Mouse (Mus musculus): ENCODE data around the gene Lrrfip1. TPM values are rescaled to one million over a fixed set of nuclear protein-coding genes. Genes with fewer than 3 reads are reported as not detected.

The Lrrfip1 gene
- polyA plus RNA-seq, 1 experiment, result 0.63 TPM

DNA sequence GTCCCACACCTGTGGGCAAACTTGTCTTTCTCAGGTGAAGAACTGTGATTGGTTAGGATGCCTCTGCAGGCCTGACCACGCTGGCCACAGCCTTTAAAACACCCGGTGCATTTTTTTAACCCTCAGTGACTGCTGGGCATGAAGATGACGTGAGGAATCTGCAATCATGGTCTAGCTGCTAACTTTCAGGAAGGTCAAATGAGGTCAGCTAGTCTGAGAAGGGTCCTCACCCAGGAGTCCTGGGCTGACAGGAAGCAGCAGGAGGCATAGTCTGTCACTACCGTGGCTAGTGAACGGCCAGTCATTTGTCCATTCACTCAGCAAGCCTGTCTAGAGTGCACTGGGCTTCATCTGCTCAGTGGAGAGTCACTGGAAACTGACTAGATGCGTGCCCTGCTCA is 93.9 kb downstream of the Lrrfip1 start:
- H3K4me1 ChIP-seq (ENCODE audit: control insufficient read depth, insufficient read depth, low read length), result no peaks in the 10 kb centered on the region
- H3K4me3 ChIP-seq (ENCODE audit: control insufficient read depth, low read depth, low read length), result no peak overlapping the region
- H3K27ac ChIP-seq (ENCODE audit: control insufficient read depth, insufficient read depth, low read depth, low read length), result no peak overlapping the region
- no peaks in the 10 kb centered on the region for H3K36me3 ChIP-seq (ENCODE audit: control insufficient read depth, insufficient read depth, low read length)
- TF ChIP-seq CTCF (IDR thresholded peaks at IDR 0.05; ENCODE audit: control insufficient read depth, insufficient read depth, insufficient replicate concordance, low read depth, low read length) (no peak), POLR2A (IDR thresholded peaks at IDR 0.05; ENCODE audit: control insufficient read depth, low read depth, low read length) (no peak)
- H3K27me3 ChIP-seq (ENCODE audit: control insufficient read depth, insufficient read depth, low read length), result no peaks in the 10 kb centered on the region

DNA sequence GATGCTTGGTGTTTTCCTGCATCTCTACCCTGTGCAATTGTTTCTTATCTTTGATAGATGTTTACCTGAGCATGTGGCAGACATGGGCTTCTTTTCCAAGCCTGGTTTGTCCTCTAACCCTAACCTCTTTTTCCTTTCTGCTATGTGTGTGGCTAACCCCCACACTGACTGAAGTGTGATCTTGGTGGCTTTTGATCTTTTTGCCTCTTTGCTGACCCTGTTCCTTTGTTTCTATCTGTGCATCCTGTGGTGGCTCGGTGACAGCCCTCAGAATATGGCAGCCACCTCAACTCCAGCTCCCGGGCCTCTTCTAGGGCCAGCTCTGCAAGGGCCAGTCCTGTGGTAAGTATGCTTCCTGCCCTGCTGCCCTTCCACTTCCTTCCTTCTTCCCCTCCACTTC is 94.8 kb downstream of the Lrrfip1 start:
- TF ChIP-seq POLR2A (IDR thresholded peaks at IDR 0.05; ENCODE audit: control insufficient read depth, low read depth, low read length), result no peak
- no peak for TF ChIP-seq CTCF (IDR thresholded peaks at IDR 0.05; ENCODE audit: control insufficient read depth, insufficient read depth, insufficient replicate concordance, low read depth, low read length)
- Histone ChIP-seq H3K36me3 (ENCODE audit: control insufficient read depth, insufficient read depth, low read length) (no peaks in the 10 kb centered on the region), H3K27ac (ENCODE audit: control insufficient read depth, insufficient read depth, low read depth, low read length) (no peak overlapping the region), H3K4me3 (ENCODE audit: control insufficient read depth, low read depth, low read length) (no peak overlapping the region), H3K27me3 (ENCODE audit: control insufficient read depth, insufficient read depth, low read length) (no peaks in the 10 kb centered on the region), H3K4me1 (ENCODE audit: control insufficient read depth, insufficient read depth, low read length) (no peaks in the 10 kb centered on the region)

DNA sequence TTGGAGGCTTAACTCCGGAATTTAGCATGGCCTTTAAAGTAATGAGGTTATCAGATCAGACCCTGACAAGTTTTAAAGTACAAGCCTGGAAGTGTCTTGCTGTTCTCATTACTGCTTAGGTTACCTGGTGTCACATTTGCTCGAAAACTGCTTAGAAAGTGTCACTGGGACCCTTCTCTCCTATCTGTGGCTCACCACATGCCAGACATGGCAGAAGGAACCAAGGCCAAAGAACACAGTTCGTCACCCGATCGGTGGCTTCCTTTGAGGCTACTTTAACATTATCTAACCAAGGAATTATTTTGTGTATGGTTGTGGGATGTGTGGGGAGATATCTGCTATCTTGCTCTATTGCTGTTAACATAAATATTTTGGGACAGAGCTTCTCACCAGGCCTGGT is 95.5 kb downstream of the Lrrfip1 start:
- Histone ChIP-seq H3K27me3 (ENCODE audit: control insufficient read depth, insufficient read depth, low read length) (no peaks in the 10 kb centered on the region), H3K4me1 (ENCODE audit: control insufficient read depth, insufficient read depth, low read length) (no peaks in the 10 kb centered on the region), H3K27ac (ENCODE audit: control insufficient read depth, insufficient read depth, low read depth, low read length) (no peak overlapping the region), H3K4me3 (ENCODE audit: control insufficient read depth, low read depth, low read length) (no peak overlapping the region), H3K36me3 (ENCODE audit: control insufficient read depth, insufficient read depth, low read length) (no peaks in the 10 kb centered on the region)
- no peak for TF ChIP-seq CTCF (IDR thresholded peaks at IDR 0.05; ENCODE audit: control insufficient read depth, insufficient read depth, insufficient replicate concordance, low read depth, low read length)
- no peak for TF ChIP-seq POLR2A (IDR thresholded peaks at IDR 0.05; ENCODE audit: control insufficient read depth, low read depth, low read length)

- Histone ChIP-seq H3K27me3 (ENCODE audit: control insufficient read depth, insufficient read depth, low read length) (no peaks in the 10 kb centered on the region), H3K4me1 (ENCODE audit: control insufficient read depth, insufficient read depth, low read length) (no peaks in the 10 kb centered on the region)
These were observed 96.7 kb downstream of the Lrrfip1 start for GRCm38 (mm10) chr1:91095258-91095657.

DNA sequence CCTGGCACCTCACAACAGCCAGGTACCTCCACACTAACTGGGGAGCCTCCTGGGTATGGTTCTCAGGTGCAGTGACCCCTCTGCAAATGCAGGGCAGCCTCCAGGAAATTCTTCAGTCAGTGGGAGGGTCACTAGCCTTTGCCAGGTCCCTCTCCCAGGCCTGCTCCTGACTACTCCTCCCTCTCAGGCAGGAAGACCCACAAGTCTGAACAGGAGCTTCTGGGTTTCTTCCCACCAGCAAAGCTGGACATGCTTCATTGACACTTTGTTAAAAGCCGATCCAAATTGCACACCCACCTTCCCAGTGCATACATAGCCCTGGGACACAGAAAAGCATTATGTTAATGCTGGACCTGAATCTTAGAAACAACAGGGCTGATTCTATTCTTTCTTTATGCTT is 97.3 kb downstream of the Lrrfip1 start:
- Histone ChIP-seq H3K4me1 (ENCODE audit: control insufficient read depth, insufficient read depth, low read length) (no peaks in the 10 kb centered on the region), H3K27me3 (ENCODE audit: control insufficient read depth, insufficient read depth, low read length) (no peaks in the 10 kb centered on the region), H3K27ac (ENCODE audit: control insufficient read depth, insufficient read depth, low read depth, low read length) (no peak overlapping the region), H3K36me3 (ENCODE audit: control insufficient read depth, insufficient read depth, low read length) (no peaks in the 10 kb centered on the region), H3K4me3 (ENCODE audit: control insufficient read depth, low read depth, low read length) (no peak overlapping the region)
- no peak for TF ChIP-seq CTCF (IDR thresholded peaks at IDR 0.05; ENCODE audit: control insufficient read depth, insufficient read depth, insufficient replicate concordance, low read depth, low read length)
- TF ChIP-seq POLR2A (IDR thresholded peaks at IDR 0.05; ENCODE audit: control insufficient read depth, low read depth, low read length), result no peak

More at GRCm38 (mm10) chr1:91095258-91095657, 96.7 kb downstream of the Lrrfip1 start:
- TF ChIP-seq POLR2A (IDR thresholded peaks at IDR 0.05; ENCODE audit: control insufficient read depth, low read depth, low read length) (no peak), CTCF (IDR thresholded peaks at IDR 0.05; ENCODE audit: control insufficient read depth, insufficient read depth, insufficient replicate concordance, low read depth, low read length) (no peak)
- Histone ChIP-seq H3K4me3 (ENCODE audit: control insufficient read depth, low read depth, low read length) (no peak overlapping the region), H3K36me3 (ENCODE audit: control insufficient read depth, insufficient read depth, low read length) (no peaks in the 10 kb centered on the region), H3K27ac (ENCODE audit: control insufficient read depth, insufficient read depth, low read depth, low read length) (no peak overlapping the region)

GRCm38 (mm10) chr1:91096490-91096889 is 98.0 kb downstream of the Lrrfip1 start:
- Histone ChIP-seq H3K27me3 (ENCODE audit: control insufficient read depth, insufficient read depth, low read length) (no peaks in the 10 kb centered on the region), H3K27ac (ENCODE audit: control insufficient read depth, insufficient read depth, low read depth, low read length) (no peak overlapping the region), H3K4me3 (ENCODE audit: control insufficient read depth, low read depth, low read length) (peak overlapping the region; percentile 30; the same call in 1 of the 2 replicates), H3K36me3 (ENCODE audit: control insufficient read depth, insufficient read depth, low read length) (no peaks in the 10 kb centered on the region), H3K4me1 (ENCODE audit: control insufficient read depth, insufficient read depth, low read length) (no peaks in the 10 kb centered on the region)
- TF ChIP-seq POLR2A (IDR thresholded peaks at IDR 0.05; ENCODE audit: control insufficient read depth, low read depth, low read length) (no peak), CTCF (IDR thresholded peaks at IDR 0.05; ENCODE audit: control insufficient read depth, insufficient read depth, insufficient replicate concordance, low read depth, low read length) (no peak)

DNA sequence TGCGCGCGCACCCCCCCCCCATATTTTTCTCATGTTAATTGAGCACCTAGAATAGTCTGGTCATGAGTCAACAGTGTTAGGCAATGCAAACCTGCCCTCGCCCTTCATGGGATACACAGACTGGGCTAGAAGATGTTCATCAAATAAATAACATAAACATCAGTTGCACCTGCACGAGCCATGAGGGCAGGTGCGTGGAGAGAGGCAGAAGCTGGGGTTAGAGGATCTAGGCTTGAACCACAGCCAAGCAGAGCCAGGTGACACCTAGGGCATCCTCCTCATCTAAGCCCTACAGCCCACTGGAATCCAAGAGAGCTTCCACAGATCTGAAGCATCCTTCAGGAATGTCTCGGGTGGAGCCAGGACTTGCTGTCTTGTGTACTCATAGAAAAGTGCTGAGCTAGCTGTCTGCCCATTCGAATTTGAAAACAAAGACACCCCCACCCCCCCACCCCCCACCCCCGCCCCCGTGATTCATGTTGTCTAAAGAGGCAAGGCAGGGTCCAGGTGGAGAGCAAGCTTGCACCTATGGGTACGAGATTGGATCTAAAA is 98.8 kb downstream of the Lrrfip1 start:
- TF ChIP-seq CTCF (IDR thresholded peaks at IDR 0.05; ENCODE audit: control insufficient read depth, insufficient read depth, insufficient replicate concordance, low read depth, low read length), result no peak
- TF ChIP-seq POLR2A (IDR thresholded peaks at IDR 0.05; ENCODE audit: control insufficient read depth, low read depth, low read length), result no peak
- no peaks in the 10 kb centered on the region for H3K4me1 ChIP-seq (ENCODE audit: control insufficient read depth, insufficient read depth, low read length)
- H3K36me3 ChIP-seq (ENCODE audit: control insufficient read depth, insufficient read depth, low read length), result no peaks in the 10 kb centered on the region
- H3K27ac ChIP-seq (ENCODE audit: control insufficient read depth, insufficient read depth, low read depth, low read length), result no peak overlapping the region
- no peaks in the 10 kb centered on the region for H3K27me3 ChIP-seq (ENCODE audit: control insufficient read depth, insufficient read depth, low read length)
- H3K4me3 ChIP-seq (ENCODE audit: control insufficient read depth, low read depth, low read length), result no peak overlapping the region

DNA sequence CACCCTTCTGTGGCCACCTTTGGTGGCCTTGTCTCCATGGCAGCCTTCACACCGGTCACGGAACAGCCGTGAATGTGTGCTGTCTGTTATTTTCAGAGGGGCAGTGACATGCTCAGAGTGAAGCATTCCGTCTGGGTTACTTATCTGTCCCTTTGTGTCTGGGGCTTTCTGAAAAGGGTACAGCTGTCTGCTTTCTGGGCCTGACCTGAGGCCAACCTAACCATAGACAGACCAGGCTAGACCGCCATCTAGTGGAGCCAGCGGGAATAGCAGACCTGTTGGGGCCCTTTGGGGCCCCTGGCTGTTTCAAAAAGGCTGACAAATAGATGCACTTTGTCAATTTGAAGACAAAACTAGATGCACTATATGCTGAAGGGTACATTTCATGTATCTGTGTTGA is 100.3 kb downstream of the Lrrfip1 start:
- no peak overlapping the region for H3K27ac ChIP-seq (ENCODE audit: control insufficient read depth, insufficient read depth, low read depth, low read length)
- H3K4me1 ChIP-seq (ENCODE audit: control insufficient read depth, insufficient read depth, low read length), result no peaks in the 10 kb centered on the region
- no peaks in the 10 kb centered on the region for H3K36me3 ChIP-seq (ENCODE audit: control insufficient read depth, insufficient read depth, low read length)
- no peak overlapping the region for H3K4me3 ChIP-seq (ENCODE audit: control insufficient read depth, low read depth, low read length)
- TF ChIP-seq CTCF (IDR thresholded peaks at IDR 0.05; ENCODE audit: control insufficient read depth, insufficient read depth, insufficient replicate concordance, low read depth, low read length), result peak; percentile 74; the same call in 1 of the 2 replicates
- no peak for TF ChIP-seq POLR2A (IDR thresholded peaks at IDR 0.05; ENCODE audit: control insufficient read depth, low read depth, low read length)
- no peaks in the 10 kb centered on the region for H3K27me3 ChIP-seq (ENCODE audit: control insufficient read depth, insufficient read depth, low read length)
